Mouse (Mus musculus): Measurements from ENCODE around the gene Ets1. TPM values are rescaled to one million over a fixed set of nuclear protein-coding genes. Genes with fewer than 3 reads are reported as not detected.

Gene Ets1
- polyA plus RNA-seq, 1 experiment from 2014 or later: 9.9 TPM

DNA sequence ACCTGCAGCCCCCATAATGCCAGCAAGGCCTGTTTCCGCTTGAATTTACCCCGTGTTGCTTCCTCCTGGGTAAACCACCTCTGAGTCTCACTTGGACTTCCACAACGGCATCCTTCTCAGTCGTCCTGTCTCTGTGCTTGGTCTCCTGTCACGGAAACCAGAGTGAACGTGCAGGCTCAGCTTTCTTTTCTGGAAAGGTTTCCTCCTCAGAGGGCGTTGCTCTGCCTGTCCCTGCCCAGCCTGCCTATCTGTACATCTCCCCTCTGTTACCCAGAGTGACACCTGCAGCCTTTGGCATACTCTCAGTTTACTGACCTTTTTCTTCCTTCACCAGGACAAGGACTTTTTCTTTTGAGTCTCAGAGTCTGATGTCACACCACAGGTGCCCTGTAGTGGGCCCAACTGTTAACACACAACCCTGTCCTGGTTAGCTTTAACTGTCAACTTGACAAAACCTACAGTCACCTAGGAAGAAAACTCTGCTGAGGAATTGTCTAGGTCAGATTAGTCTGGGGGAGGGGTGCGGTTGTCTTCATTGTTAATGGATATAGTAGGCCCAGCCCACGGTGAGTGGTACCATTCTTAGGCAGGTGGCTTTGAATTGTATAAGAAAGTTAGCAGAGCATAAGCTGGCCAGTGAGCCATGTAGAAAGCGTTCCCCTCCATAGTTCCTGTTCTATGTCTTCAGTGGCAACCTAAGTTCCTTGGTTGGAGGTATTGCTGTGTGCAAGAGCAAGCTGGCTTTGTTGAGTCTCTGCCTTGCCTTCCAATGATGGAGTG lies 27.0 kb upstream of the Ets1 start:
- Histone ChIP-seq H3K27ac (replicated peaks) (no peak overlapping the region), H3K4me2 (replicated peaks; ENCODE audit: low read depth) (no peak overlapping the region), H3K4me1 (replicated peaks; ENCODE audit: control insufficient read depth, insufficient read depth) (no peaks in the 10 kb centered on the region), H3K27me3 (ENCODE audit: control insufficient read depth, insufficient read depth, low read length) (no peaks in the 10 kb centered on the region), H3K36me3 (ENCODE audit: control insufficient read depth, insufficient read depth, low read length) (no peaks in the 10 kb centered on the region), H3K4me3 (ENCODE audit: low read depth, low read length) (no peak overlapping the region), H3K9ac (ENCODE audit: low read length) (no peak overlapping the region), H3K9me3 (ENCODE audit: control insufficient read depth, low read length) (no peaks in the 10 kb centered on the region)
- 75% methylated on average over 10 of the region's 10 CpGs for WGBS
- TF ChIP-seq EP300 (optimal IDR thresholded peaks at IDR 0.05) (no peak), CTCF (IDR thresholded peaks at IDR 0.05; ENCODE audit: low read depth) (no peak)
- no peak for ATAC-seq (ENCODE audit: low FRiP score, low TSS enrichment)
- no peak for DNase-seq (ENCODE audit: low spot score)

DNA sequence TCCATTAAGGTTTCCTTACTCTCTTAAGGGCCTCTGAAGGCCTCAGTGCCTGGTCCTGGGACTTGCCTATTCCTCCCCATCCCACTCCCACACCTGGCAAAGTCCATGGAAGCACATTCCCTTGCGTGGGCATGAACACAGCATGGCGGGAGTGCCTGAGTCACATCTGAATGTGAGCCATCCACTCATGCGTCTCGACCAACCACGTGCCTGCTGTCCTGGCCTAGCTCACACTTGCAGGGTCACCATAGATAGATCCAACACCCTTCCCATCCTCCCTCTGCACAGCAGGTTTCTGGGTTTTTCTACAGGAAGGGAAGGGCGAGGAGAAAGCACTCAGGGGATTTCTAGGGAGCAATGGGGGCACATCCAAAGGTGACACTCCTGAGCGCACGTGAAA lies 25.8 kb upstream of the Ets1 start:
- Histone ChIP-seq H3K4me1 (replicated peaks; ENCODE audit: control insufficient read depth, insufficient read depth) (no peaks in the 10 kb centered on the region), H3K36me3 (ENCODE audit: control insufficient read depth, insufficient read depth, low read length) (no peaks in the 10 kb centered on the region), H3K4me2 (replicated peaks; ENCODE audit: low read depth) (no peak overlapping the region), H3K27me3 (ENCODE audit: control insufficient read depth, insufficient read depth, low read length) (no peaks in the 10 kb centered on the region), H3K9me3 (ENCODE audit: control insufficient read depth, low read length) (no peaks in the 10 kb centered on the region), H3K27ac (replicated peaks) (no peak overlapping the region), H3K4me3 (ENCODE audit: low read depth, low read length) (no peak overlapping the region), H3K9ac (ENCODE audit: low read length) (no peak overlapping the region)
- WGBS: 87% methylated on average over 8 of the region's 8 CpGs
- TF ChIP-seq EP300 (optimal IDR thresholded peaks at IDR 0.05) (no peak), CTCF (IDR thresholded peaks at IDR 0.05; ENCODE audit: low read depth) (no peak)
- no peak for DNase-seq (ENCODE audit: low spot score)
- no peak for ATAC-seq (ENCODE audit: low FRiP score, low TSS enrichment)

- Histone ChIP-seq H3K27me3 (ENCODE audit: control insufficient read depth, insufficient read depth, low read length) (no peaks in the 10 kb centered on the region), H3K4me3 (ENCODE audit: low read depth, low read length) (no peak overlapping the region), H3K4me2 (replicated peaks; ENCODE audit: low read depth) (no peak overlapping the region), H3K4me1 (replicated peaks; ENCODE audit: control insufficient read depth, insufficient read depth) (no peaks in the 10 kb centered on the region), H3K27ac (replicated peaks) (no peak overlapping the region), H3K36me3 (ENCODE audit: control insufficient read depth, insufficient read depth, low read length) (no peaks in the 10 kb centered on the region), H3K9ac (ENCODE audit: low read length) (no peak overlapping the region), H3K9me3 (ENCODE audit: control insufficient read depth, low read length) (no peaks in the 10 kb centered on the region)
- DNase-seq (ENCODE audit: low spot score) (no peak), ATAC-seq (ENCODE audit: low FRiP score, low TSS enrichment) (no peak)
- WGBS: 78% methylated on average over 4 of the region's 4 CpGs
- TF ChIP-seq EP300 (optimal IDR thresholded peaks at IDR 0.05) (no peak), CTCF (IDR thresholded peaks at IDR 0.05; ENCODE audit: low read depth) (no peak)
Observed at GRCm38 (mm10) chr9:32610631-32611030, 25.4 kb upstream of the Ets1 start.

- no peaks in the 10 kb centered on the region for H3K9me3 ChIP-seq (ENCODE audit: control insufficient read depth, low read length)
- no peaks in the 10 kb centered on the region for H3K4me1 ChIP-seq (replicated peaks; ENCODE audit: control insufficient read depth, insufficient read depth)
- no peak for ATAC-seq (ENCODE audit: low FRiP score, low TSS enrichment)
- TF ChIP-seq EP300 (optimal IDR thresholded peaks at IDR 0.05) (no peak), CTCF (IDR thresholded peaks at IDR 0.05; ENCODE audit: low read depth) (no peak)
- H3K36me3 ChIP-seq (ENCODE audit: control insufficient read depth, insufficient read depth, low read length): no peaks in the 10 kb centered on the region
- no peaks in the 10 kb centered on the region for H3K27me3 ChIP-seq (ENCODE audit: control insufficient read depth, insufficient read depth, low read length)
- no peak overlapping the region for H3K9ac ChIP-seq (ENCODE audit: low read length)
- no peak overlapping the region for H3K4me2 ChIP-seq (replicated peaks; ENCODE audit: low read depth)
- DNase-seq (ENCODE audit: low spot score): no peak
- H3K27ac ChIP-seq (replicated peaks): no peak overlapping the region
- no peak overlapping the region for H3K4me3 ChIP-seq (ENCODE audit: low read depth, low read length)
- 88% methylated on average over 4 of the region's 4 CpGs for WGBS
Observed at GRCm38 (mm10) chr9:32611340-32611739, 24.7 kb upstream of the Ets1 start.

DNA sequence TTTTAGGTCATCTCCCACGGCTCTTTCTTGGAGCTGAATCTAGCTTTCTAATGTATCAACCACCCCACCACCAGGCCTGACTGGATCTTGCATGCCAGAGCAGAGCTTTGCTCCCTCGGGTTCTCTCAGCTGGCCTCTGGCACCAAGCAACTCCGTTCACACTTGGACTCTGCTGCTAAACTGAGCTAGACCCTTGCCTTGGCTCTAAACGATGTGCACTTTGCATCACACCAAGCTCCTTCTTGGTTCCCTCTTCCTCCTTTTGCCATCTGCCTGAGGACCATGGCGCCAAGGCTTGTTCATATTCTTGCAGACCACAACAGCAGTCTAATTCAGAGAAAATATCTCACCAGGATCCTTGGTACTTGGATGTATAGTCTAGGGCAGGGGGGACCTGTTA lies 23.6 kb upstream of the Ets1 start:
- no peak for TF ChIP-seq EP300 (optimal IDR thresholded peaks at IDR 0.05)
- TF ChIP-seq CTCF (IDR thresholded peaks at IDR 0.05; ENCODE audit: low read depth): no peak
- Histone ChIP-seq H3K27me3 (ENCODE audit: control insufficient read depth, insufficient read depth, low read length) (no peaks in the 10 kb centered on the region), H3K4me1 (replicated peaks; ENCODE audit: control insufficient read depth, insufficient read depth) (no peaks in the 10 kb centered on the region), H3K4me3 (ENCODE audit: low read depth, low read length) (no peak overlapping the region), H3K27ac (replicated peaks) (no peak overlapping the region), H3K4me2 (replicated peaks; ENCODE audit: low read depth) (no peak overlapping the region), H3K9me3 (ENCODE audit: control insufficient read depth, low read length) (no peaks in the 10 kb centered on the region), H3K36me3 (ENCODE audit: control insufficient read depth, insufficient read depth, low read length) (no peaks in the 10 kb centered on the region), H3K9ac (ENCODE audit: low read length) (no peak overlapping the region)
- no peak for ATAC-seq (ENCODE audit: low FRiP score, low TSS enrichment)
- 84% methylated on average over 5 of the region's 5 CpGs for WGBS
- DNase-seq (ENCODE audit: low spot score): no peak

DNA sequence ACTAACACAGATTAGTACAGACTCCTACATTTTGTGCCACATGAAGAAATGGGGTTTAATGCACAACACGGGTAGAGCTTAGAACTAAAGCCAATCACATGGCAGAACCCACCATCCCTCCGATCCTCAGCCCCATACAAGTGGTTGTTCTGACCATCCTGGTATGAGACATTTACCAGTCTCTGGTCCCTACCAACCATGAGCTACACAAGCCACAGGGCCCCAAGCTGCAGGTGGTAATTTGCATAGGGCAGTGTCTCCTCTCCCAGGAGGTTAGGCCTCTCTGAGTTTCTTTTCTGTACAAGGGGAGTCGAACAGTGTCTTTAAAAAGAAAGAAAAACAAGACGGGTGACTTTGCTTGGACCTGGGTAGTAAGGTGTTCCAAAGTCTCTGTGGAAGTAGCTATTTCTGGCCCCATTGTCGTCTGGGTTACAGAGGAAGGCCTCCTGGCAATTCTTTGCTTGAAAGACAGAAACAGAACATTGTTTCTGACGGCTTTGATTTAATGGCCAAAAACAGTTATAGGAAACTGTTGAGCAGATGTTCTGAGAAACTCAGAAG lies 23.1 kb upstream of the Ets1 start:
- TF ChIP-seq EP300 (optimal IDR thresholded peaks at IDR 0.05) (no peak), CTCF (IDR thresholded peaks at IDR 0.05; ENCODE audit: low read depth) (no peak)
- ATAC-seq (ENCODE audit: low FRiP score, low TSS enrichment) (no peak), DNase-seq (ENCODE audit: low spot score) (no peak)
- Histone ChIP-seq H3K27ac (replicated peaks) (no peak overlapping the region), H3K4me2 (replicated peaks; ENCODE audit: low read depth) (no peak overlapping the region), H3K9ac (ENCODE audit: low read length) (no peak overlapping the region), H3K36me3 (ENCODE audit: control insufficient read depth, insufficient read depth, low read length) (no peaks in the 10 kb centered on the region), H3K4me1 (replicated peaks; ENCODE audit: control insufficient read depth, insufficient read depth) (no peaks in the 10 kb centered on the region), H3K27me3 (ENCODE audit: control insufficient read depth, insufficient read depth, low read length) (no peaks in the 10 kb centered on the region), H3K4me3 (ENCODE audit: low read depth, low read length) (no peak overlapping the region), H3K9me3 (ENCODE audit: control insufficient read depth, low read length) (no peaks in the 10 kb centered on the region)
- 50% methylated on average over 6 of the region's 6 CpGs for WGBS

Data from stomach, postnatal 0 days (tissue).